Mouse (Mus musculus): ENCODE results near the gene Dlst. TPM values are rescaled to one million over a fixed set of nuclear protein-coding genes. Genes with fewer than 3 reads are reported as not detected.

Dlst gene
- total and polyA plus RNA-seq, 3 experiments = 163 to 376 (median 230) TPM

DNA sequence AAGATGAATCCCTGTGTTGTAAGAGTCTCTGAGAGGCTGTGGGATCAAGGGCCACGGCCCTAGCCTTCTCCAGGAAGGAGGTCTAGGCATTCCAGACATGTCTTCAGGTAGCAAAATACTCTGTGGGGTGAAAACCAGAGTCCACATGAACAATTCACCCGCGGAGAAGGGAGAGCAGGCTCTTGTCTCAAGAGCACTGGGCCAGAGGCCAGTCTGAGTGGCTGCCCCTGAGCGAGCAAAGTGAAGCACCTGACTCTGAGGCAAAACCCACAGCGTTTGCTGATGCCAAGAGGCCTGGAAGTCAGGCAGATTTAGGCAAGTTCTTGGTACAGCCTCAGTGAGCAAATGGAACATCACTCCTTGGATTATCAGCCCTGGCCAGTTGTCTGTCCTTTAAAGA, 73.5 kb downstream of the Dlst start:
- no peaks in the 10 kb centered on the region for H3K9me3 ChIP-seq (replicated peaks; ENCODE audit: insufficient read depth, low read length)
- TF ChIP-seq CHD1 (IDR thresholded peaks at IDR 0.05; ENCODE audit: low read depth, low read length) = no peak
- TF ChIP-seq MAX (IDR thresholded peaks at IDR 0.05; ENCODE audit: low read length) = no peak
- no peak for TF ChIP-seq SMC3 (IDR thresholded peaks at IDR 0.05; ENCODE audit: low read depth, low read length)
- TF ChIP-seq MYC (IDR thresholded peaks at IDR 0.05; ENCODE audit: low read depth, low read length) = no peak
- no peak for TF ChIP-seq GATA1 (IDR thresholded peaks at IDR 0.05; ENCODE audit: low read depth, low read length)
- TF ChIP-seq CHD2 (IDR thresholded peaks at IDR 0.05; ENCODE audit: low read length) = no peak
- TF ChIP-seq RCOR1 (IDR thresholded peaks at IDR 0.05; ENCODE audit: low read depth, low read length) = no peak
- TF ChIP-seq EP300 (IDR thresholded peaks at IDR 0.05; ENCODE audit: low read depth in 1 of 2, low read length in 2 of 2) = no peak
- no peak for TF ChIP-seq BHLHE40 (IDR thresholded peaks at IDR 0.05; ENCODE audit: borderline replicate concordance, low read depth, low read length)
- TF ChIP-seq ZNF384 (IDR thresholded peaks at IDR 0.05; ENCODE audit: low read depth, low read length) = no peak
- no peak for TF ChIP-seq E2F4 (IDR thresholded peaks at IDR 0.05; ENCODE audit: borderline replicate concordance, low read depth, low read length)
- no peak for TF ChIP-seq SIN3A (IDR thresholded peaks at IDR 0.05; ENCODE audit: low read length)
- TF ChIP-seq HCFC1 (IDR thresholded peaks at IDR 0.05; ENCODE audit: low read depth, low read length) = no peak
- no peak for TF ChIP-seq MXI1 (IDR thresholded peaks at IDR 0.05; ENCODE audit: low read depth, low read length)
- no peak for TF ChIP-seq KAT2A (conservative IDR thresholded peaks at IDR 0.05; ENCODE audit: low read depth, low read length)
- no peak for TF ChIP-seq JUND (IDR thresholded peaks at IDR 0.05; ENCODE audit: low read depth, low read length)
- TF ChIP-seq ETS1 (IDR thresholded peaks at IDR 0.05; ENCODE audit: low read depth, low read length) = no peak
- no peak for TF ChIP-seq MEF2A (IDR thresholded peaks at IDR 0.05; ENCODE audit: extremely low read depth, insufficient replicate concordance, low read depth, low read length, poor library complexity, severe bottlenecking)
- TF ChIP-seq TAL1 (IDR thresholded peaks at IDR 0.05; ENCODE audit: low read length) = no peak
- H3K4me1 ChIP-seq (ENCODE audit: control insufficient read depth in 1 of 2, insufficient read depth in 2 of 2, low read length in 2 of 2) = 0 out of 4 replicates have a peak, but pooled peaks cover 0 to 4% of the 10 kb centered on the region in 2 experiments
- DNase-seq (ENCODE audit: low read depth, low spot score) = no peak
- H3K9ac ChIP-seq (ENCODE audit: control insufficient read depth, low read depth, low read length, poor library complexity, severe bottlenecking) = no peak overlapping the region
- H3K27ac ChIP-seq (ENCODE audit: control insufficient read depth, low read depth, low read length) = no peak overlapping the region
- H3K79me2 ChIP-seq (ENCODE audit: control insufficient read depth, insufficient read depth, low read length, poor library complexity) = no peaks in the 10 kb centered on the region
- no peaks in the 10 kb centered on the region for H3K36me3 ChIP-seq (ENCODE audit: control insufficient read depth in 1 of 2, insufficient read depth in 2 of 2, low read length in 2 of 2)
- H3K4me3 ChIP-seq (ENCODE audit: control insufficient read depth in 1 of 2, insufficient read depth in 1 of 2, low read depth in 2 of 2, low read length in 2 of 2) = no peak overlapping the region
- H3K27me3 ChIP-seq (ENCODE audit: control insufficient read depth in 1 of 2, insufficient read depth in 2 of 2, low read length in 2 of 2) = peaks cover 0 to 3% of the 10 kb centered on the region in 2 experiments; a peak in 3 of 4 replicates

Other genes with a start within 250 kb of the Dlst start
- gene Ltbp2, start 234.3 kb upstream of the Dlst start, total RNA-seq (2012; rRNA removed) = 0.08 TPM in 1 of 2 replicates, not detected in the other
- under 1 TPM in 1 of 2 experiments, not detected in 1; 0.01 TPM for gene Ltbp2, start 234.3 kb upstream of the Dlst start, polyA plus RNA-seq (2012; ENCODE audit: insufficient read depth in 1 of 2, insufficient read length in 2 of 2, low read depth in 1 of 2, low replicate concordance in 2 of 2, missing spikeins in 1 of 2)
- 210 and 250 TPM in 2 replicates for gene Fcf1, start 139.9 kb upstream of the Dlst start, total RNA-seq (2012; rRNA removed)
- 100 to 1,000 TPM in 1 of 2 experiments, not detected in 1; 172 TPM for gene Fcf1, start 139.9 kb upstream of the Dlst start, polyA plus RNA-seq (2012; ENCODE audit: insufficient read depth in 1 of 2, insufficient read length in 2 of 2, low read depth in 1 of 2, low replicate concordance in 2 of 2, missing spikeins in 1 of 2)
- gene Arel1, start 139.9 kb upstream of the Dlst start, total RNA-seq (2012; rRNA removed) = 37.9 and 45.0 TPM in 2 replicates
- 10 to 100 TPM; 37.2 to 82.5 TPM for gene Arel1, start 139.9 kb upstream of the Dlst start, polyA plus RNA-seq (2012; ENCODE audit: insufficient read depth in 1 of 2, insufficient read length in 2 of 2, low read depth in 1 of 2, low replicate concordance in 2 of 2, missing spikeins in 1 of 2)
- gene Ylpm1, start 114.5 kb upstream of the Dlst start, total RNA-seq (2012; rRNA removed) = 16.6 and 16.9 TPM in 2 replicates
- gene Ylpm1, start 114.5 kb upstream of the Dlst start, polyA plus RNA-seq (2012; ENCODE audit: insufficient read depth in 1 of 2, insufficient read length in 2 of 2, low read depth in 1 of 2, low replicate concordance in 2 of 2, missing spikeins in 1 of 2) = 10 to 100 TPM; 29.9 to 41.8 TPM
- 1.6 and 3.1 TPM in 2 replicates for gene Prox2, start 74 bp upstream of the Dlst start, total RNA-seq (2012; rRNA removed)
- 1 to 10 TPM in 1 of 2 experiments, not detected in 1; 3.6 TPM for gene Prox2, start 74 bp upstream of the Dlst start, polyA plus RNA-seq (2012; ENCODE audit: insufficient read depth in 1 of 2, insufficient read length in 2 of 2, low read depth in 1 of 2, low replicate concordance in 2 of 2, missing spikeins in 1 of 2)
- gene Rps6kl1, start 40.4 kb downstream of the Dlst start, total RNA-seq (2012; rRNA removed) = 3.4 and 5.4 TPM in 2 replicates
- 1 to 10 TPM in 1 of 2 experiments, not detected in 1; 6.2 TPM for gene Rps6kl1, start 40.4 kb downstream of the Dlst start, polyA plus RNA-seq (2012; ENCODE audit: insufficient read depth in 1 of 2, insufficient read length in 2 of 2, low read depth in 1 of 2, low replicate concordance in 2 of 2, missing spikeins in 1 of 2)
- gene Pgf, start 67.0 kb downstream of the Dlst start, total RNA-seq (2012; rRNA removed) = not detected in 2 replicates
- gene Pgf, start 67.0 kb downstream of the Dlst start, polyA plus RNA-seq (2012; ENCODE audit: insufficient read depth in 1 of 2, insufficient read length in 2 of 2, low read depth in 1 of 2, low replicate concordance in 2 of 2, missing spikeins in 1 of 2) = under 1 TPM in 1 of 2 experiments, not detected in 1; 0.46 TPM
- gene Eif2b2, start 108.6 kb downstream of the Dlst start, total RNA-seq (2012; rRNA removed) = 137 and 150 TPM in 2 replicates
- gene Eif2b2, start 108.6 kb downstream of the Dlst start, polyA plus RNA-seq (2012; ENCODE audit: insufficient read depth in 1 of 2, insufficient read length in 2 of 2, low read depth in 1 of 2, low replicate concordance in 2 of 2, missing spikeins in 1 of 2) = 100 to 1,000 TPM in 1 of 2 experiments, not detected in 1; 193 TPM
- gene Mlh3, start 159.8 kb downstream of the Dlst start, total RNA-seq (2012; rRNA removed) = 7.3 and 8.5 TPM in 2 replicates
- 1 to 10 TPM in 1 of 2 experiments, not detected in 1; 8.6 TPM for gene Mlh3, start 159.8 kb downstream of the Dlst start, polyA plus RNA-seq (2012; ENCODE audit: insufficient read depth in 1 of 2, insufficient read length in 2 of 2, low read depth in 1 of 2, low replicate concordance in 2 of 2, missing spikeins in 1 of 2)
- 51.2 and 54.5 TPM in 2 replicates for gene Acyp1, start 177.6 kb downstream of the Dlst start, total RNA-seq (2012; rRNA removed)
- 10 to 100 TPM in 1 of 2 experiments, not detected in 1; 47.4 TPM for gene Acyp1, start 177.6 kb downstream of the Dlst start, polyA plus RNA-seq (2012; ENCODE audit: insufficient read depth in 1 of 2, insufficient read length in 2 of 2, low read depth in 1 of 2, low replicate concordance in 2 of 2, missing spikeins in 1 of 2)
- gene Zc2hc1c, start 177.8 kb downstream of the Dlst start, total RNA-seq (2012; rRNA removed) = 0.03 and 0.04 TPM in 2 replicates
- under 1 TPM in 1 of 2 experiments, not detected in 1; 0.39 TPM for gene Zc2hc1c, start 177.8 kb downstream of the Dlst start, polyA plus RNA-seq (2012; ENCODE audit: insufficient read depth in 1 of 2, insufficient read length in 2 of 2, low read depth in 1 of 2, low replicate concordance in 2 of 2, missing spikeins in 1 of 2)
- 19.0 and 23.4 TPM in 2 replicates for gene Nek9, start 228.5 kb downstream of the Dlst start, total RNA-seq (2012; rRNA removed)
- gene Nek9, start 228.5 kb downstream of the Dlst start, polyA plus RNA-seq (2012; ENCODE audit: insufficient read depth in 1 of 2, insufficient read length in 2 of 2, low read depth in 1 of 2, low replicate concordance in 2 of 2, missing spikeins in 1 of 2) = 10 to 100 TPM in 1 of 2 experiments, not detected in 1; 32.2 TPM